Mouse (Mus musculus): ENCODE data around the gene Xlr5c. TPM values are rescaled to one million over a fixed set of nuclear protein-coding genes. Genes with fewer than 3 reads are reported as not detected.

The Xlr5c gene
- polyA plus RNA-seq, 1 experiment from 2014 or later: not detected

Other genes starting within 250 kb of the Xlr5c start
- 2.0 and 2.3 TPM in 2 replicates for gene Pnma3, start 228.2 kb downstream of the Xlr5c start, polyA plus RNA-seq (2015; fragmentation: Nextera tagmentation; extraction: Ambion mirVana)
- 0.50 and 0.70 TPM in 2 replicates for gene Xlr4a, start 210.5 kb downstream of the Xlr5c start, polyA plus RNA-seq (2015; fragmentation: Nextera tagmentation; extraction: Ambion mirVana)
- 1.9 and 5.6 TPM in 2 replicates for gene Xlr3a, start 195.9 kb downstream of the Xlr5c start, polyA plus RNA-seq (2015; fragmentation: Nextera tagmentation; extraction: Ambion mirVana)
- 0.32 TPM in 1 of 2 replicates, not detected in the other for gene Gm14685, start 175.9 kb downstream of the Xlr5c start, polyA plus RNA-seq (2015; fragmentation: Nextera tagmentation; extraction: Ambion mirVana)
- gene Xlr5b, start 144.2 kb downstream of the Xlr5c start, polyA plus RNA-seq (2015; fragmentation: Nextera tagmentation; extraction: Ambion mirVana): not detected in 2 replicates
- 0.33 TPM in 1 of 2 replicates, not detected in the other for gene DXBay18, start 143.5 kb downstream of the Xlr5c start, polyA plus RNA-seq (2015; fragmentation: Nextera tagmentation; extraction: Ambion mirVana)
- gene Spin2d, start 116.0 kb downstream of the Xlr5c start, polyA plus RNA-seq (2015; fragmentation: Nextera tagmentation; extraction: Ambion mirVana): not detected in 2 replicates
- gene Xlr3b, start 100.8 kb downstream of the Xlr5c start, polyA plus RNA-seq (2015; fragmentation: Nextera tagmentation; extraction: Ambion mirVana): 21.3 and 22.3 TPM in 2 replicates
- 0.74 and 1.2 TPM in 2 replicates for gene Xlr4b, start 78.6 kb downstream of the Xlr5c start, polyA plus RNA-seq (2015; fragmentation: Nextera tagmentation; extraction: Ambion mirVana)
- 29.9 and 33.8 TPM in 2 replicates for gene F8a, start 64.7 kb downstream of the Xlr5c start, polyA plus RNA-seq (2015; fragmentation: Nextera tagmentation; extraction: Ambion mirVana)
- gene Xlr4c, start 49.8 kb downstream of the Xlr5c start, polyA plus RNA-seq (2015; fragmentation: Nextera tagmentation; extraction: Ambion mirVana): 0.69 TPM in 1 of 2 replicates, not detected in the other
- gene Xlr3c, start 27.6 kb downstream of the Xlr5c start, polyA plus RNA-seq (2015; fragmentation: Nextera tagmentation; extraction: Ambion mirVana): 0.57 and 0.65 TPM in 2 replicates
- gene Xlr5a, start within 50 bp of the Xlr5c start, polyA plus RNA-seq (2015; fragmentation: Nextera tagmentation; extraction: Ambion mirVana): not detected in 2 replicates
- not detected in 2 replicates for gene Gm45015, start 43.9 kb upstream of the Xlr5c start, polyA plus RNA-seq (2015; fragmentation: Nextera tagmentation; extraction: Ambion mirVana)
- gene Zfp275, start 49.6 kb upstream of the Xlr5c start, polyA plus RNA-seq (2015; fragmentation: Nextera tagmentation; extraction: Ambion mirVana): 10.6 and 11.0 TPM in 2 replicates
- not detected in 2 replicates for gene Gm18336, start 105.8 kb upstream of the Xlr5c start, polyA plus RNA-seq (2015; fragmentation: Nextera tagmentation; extraction: Ambion mirVana)
- 0.31 and 0.43 TPM in 2 replicates for gene Zfp92, start 118.1 kb upstream of the Xlr5c start, polyA plus RNA-seq (2015; fragmentation: Nextera tagmentation; extraction: Ambion mirVana)
- not detected in 2 replicates for gene Trex2, start 142.4 kb upstream of the Xlr5c start, polyA plus RNA-seq (2015; fragmentation: Nextera tagmentation; extraction: Ambion mirVana)
- gene Haus7, start 166.1 kb upstream of the Xlr5c start, polyA plus RNA-seq (2015; fragmentation: Nextera tagmentation; extraction: Ambion mirVana): 59.9 and 64.1 TPM in 2 replicates
- 32.8 and 35.2 TPM in 2 replicates for gene Bgn, start 190.6 kb upstream of the Xlr5c start, polyA plus RNA-seq (2015; fragmentation: Nextera tagmentation; extraction: Ambion mirVana)
- 3.2 and 3.7 TPM in 2 replicates for gene Atp2b3, start 210.1 kb upstream of the Xlr5c start, polyA plus RNA-seq (2015; fragmentation: Nextera tagmentation; extraction: Ambion mirVana)

Data from neural tube, embryonic 13.5 days (tissue).